Mouse (Mus musculus) heart, adult 2 months (tissue): ENCODE measurements at regions not wholly inside any gene's neighbourhood (a gene's known extent, or its start where the extent isn't known, plus 50 kb on each side); places are given as distances from the start of the nearest gene placed in this dataset.

ENCODE experiments used
- CTCF ChIP-seq: fragments of 200-600 bp; IDR thresholded peaks from 2 replicates; pipeline ENCODE4 v1.8.1; 2022; ENCODE audit warnings: antibody characterized with exemption, mild to moderate bottlenecking, moderate library complexity
- EP300 ChIP-seq: fragments of 200-500 bp; IDR thresholded peaks from 2 replicates; pipeline ENCODE4 v1.6.1; 2011; ENCODE audit warnings: low read depth, low read length, control low read depth; ENCODE audit not compliant: insufficient read depth
- POLR2A ChIP-seq: fragments of 200-500 bp; IDR thresholded peaks from 2 replicates; pipeline ENCODE4 v1.6.1; 2011; ENCODE audit warnings: mild to moderate bottlenecking, low read depth, low read length, control low read depth; ENCODE audit not compliant: insufficient read depth

DNA sequence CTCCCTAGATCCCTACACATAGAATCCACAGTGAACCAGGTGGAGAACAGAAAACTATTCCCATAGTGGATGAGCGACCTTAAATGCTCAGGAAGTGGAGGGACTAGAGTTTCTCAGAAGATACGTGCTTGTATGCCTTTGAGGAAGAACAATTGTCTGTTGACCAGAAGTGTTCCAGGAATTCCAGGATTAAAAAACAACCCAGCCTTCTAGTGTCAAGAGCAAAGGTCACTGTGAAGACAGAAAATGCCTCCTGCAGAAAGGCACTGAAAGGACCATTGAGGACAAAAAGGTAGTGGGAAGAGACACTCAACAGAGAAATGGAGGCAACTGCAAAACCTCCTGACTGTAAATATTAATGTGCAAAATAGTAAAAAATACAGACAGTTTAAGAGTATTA lies 74.9 kb downstream of the Adamts1 start:
- no peak for TF ChIP-seq CTCF
- no peak for TF ChIP-seq EP300
- no peak for TF ChIP-seq POLR2A
